Mouse (Mus musculus) stomach, postnatal 0 days (tissue): Measurements from ENCODE around the gene Nmt1.

Experiments used
- CTCF ChIP-seq: IDR thresholded peaks from 2 replicates; pipeline ENCODE4 v1.5.1; 2016; ENCODE audit warnings: antibody characterized with exemption, low read depth, mild to moderate bottlenecking, moderate library complexity
- EP300 ChIP-seq: optimal IDR thresholded peaks from 2 replicates; pipeline ENCODE3; 2016; ENCODE audit warnings: antibody characterized with exemption

GRCm38 (mm10) chr11:103076581-103076980, 48.6 kb downstream of the Nmt1 start:
- TF ChIP-seq CTCF (no peak), EP300 (no peak)
